Mouse (Mus musculus) ES-Bruce4 (cell line): ENCODE measurements around the gene Vmn1r95. TPM values are rescaled to one million over a fixed set of nuclear protein-coding genes. Genes with fewer than 3 reads are reported as not detected.
"Not testable (repeated sequence)": the region's sequence is repeated elsewhere in the genome, so short reads cannot be mapped to it uniquely, and the experiment has no call there.

Source experiments
- H3K27ac ChIP-seq: 2 replicates; pipeline ENCODE4 v1.5.1; 2012; ENCODE audit warnings: low read length, inconsistent platforms; ENCODE audit not compliant: insufficient read depth
- H3K27me3 ChIP-seq: 2 replicates; pipeline ENCODE4 v1.6.1; 2012; ENCODE audit warnings: mild to moderate bottlenecking, low read length, inconsistent platforms; ENCODE audit not compliant: control insufficient read depth, poor library complexity, insufficient read depth, severe bottlenecking
- H3K36me3 ChIP-seq: 2 replicates; pipeline ENCODE4 v1.6.1; 2012; ENCODE audit warnings: inconsistent platforms, mild to moderate bottlenecking, low read length, moderate library complexity; ENCODE audit not compliant: control insufficient read depth, poor library complexity, insufficient read depth, severe bottlenecking
- H3K4me1 ChIP-seq: one replicate; pipeline ENCODE4 v1.8.1; 2011; ENCODE audit warnings: low read length; ENCODE audit not compliant: control insufficient read depth, insufficient read depth
- H3K4me3 ChIP-seq: 2 replicates; pipeline ENCODE4 v1.5.1; 2011; ENCODE audit warnings: low read depth, mild to moderate bottlenecking, low read length
- H3K9ac ChIP-seq: 2 replicates; pipeline ENCODE4 v1.6.1; 2012; ENCODE audit warnings: low read depth, mild to moderate bottlenecking, inconsistent platforms; ENCODE audit not compliant: poor library complexity, severe bottlenecking
- H3K9me3 ChIP-seq: replicated peaks from 2 replicates; pipeline ENCODE4 v1.6.1; 2012; ENCODE audit warnings: mild to moderate bottlenecking, low read length, inconsistent platforms; ENCODE audit not compliant: control insufficient read depth, poor library complexity, insufficient read depth, severe bottlenecking
- polyA plus RNA-seq: library from polyadenylated mRNA; stranded (reverse); fragments of >200 nt; gene quantifications from 2 replicates; pipeline ENCODE4 v1.2.4, GENCODE M21; 2011; ENCODE audit warnings: low read depth; ENCODE audit not compliant: missing spikeins, insufficient read depth, insufficient read length

Vmn1r95 gene
- polyA plus RNA-seq: not detected in 2 replicates

GRCm38 (mm10) chr7:20193410-20193809 is at the start of gene Vmn1r95:
TSS of gene Vmn1r95 (plus strand) at chr7:20193710.
- not testable (repeated sequence) for H3K27me3 ChIP-seq, H3K36me3 ChIP-seq, H3K4me1 ChIP-seq

GRCm38 (mm10) chr7:20168277-20168676 is 25.2 kb upstream of the Vmn1r95 start, which contains the start of gene Vmn1r94:
TSS of gene Vmn1r94 (minus strand) at chr7:20168377.
- H3K36me3 ChIP-seq, H3K4me1 ChIP-seq, H3K9me3 ChIP-seq, H3K27ac ChIP-seq, H3K27me3 ChIP-seq, H3K4me3 ChIP-seq, H3K9ac ChIP-seq: not testable (repeated sequence)

More at GRCm38 (mm10) chr7:20193410-20193809, at the start of gene Vmn1r95:
- H3K9ac ChIP-seq, H3K9me3 ChIP-seq, H3K4me3 ChIP-seq, H3K27ac ChIP-seq: not testable (repeated sequence)

DNA sequence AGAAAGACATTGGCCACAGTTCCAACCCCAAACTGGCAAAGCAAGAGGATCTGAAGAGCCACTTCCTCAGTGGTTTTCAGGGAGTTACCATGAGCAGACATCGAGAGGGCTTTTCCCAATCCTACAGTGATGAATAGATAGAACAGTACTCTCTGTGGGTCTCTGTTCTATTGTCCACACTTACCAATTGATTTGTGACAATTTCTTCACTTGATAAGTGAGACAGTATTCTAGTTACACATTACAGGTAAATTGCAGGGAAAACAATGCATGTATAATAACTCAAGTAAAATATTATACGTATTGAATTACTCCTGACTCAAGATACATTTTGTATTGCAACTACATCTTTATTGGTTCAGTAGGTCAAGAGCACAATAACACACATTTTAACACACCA is 12.0 kb downstream of the Vmn1r95 start, which contains the start of gene Gm6164:
Gm6164 (minus strand) TSS at position 101 of the 400 bp plus-strand sequence.
- not testable (repeated sequence) for H3K36me3 ChIP-seq, H3K27me3 ChIP-seq, H3K9me3 ChIP-seq, H3K9ac ChIP-seq, H3K4me1 ChIP-seq, H3K27ac ChIP-seq, H3K4me3 ChIP-seq

DNA sequence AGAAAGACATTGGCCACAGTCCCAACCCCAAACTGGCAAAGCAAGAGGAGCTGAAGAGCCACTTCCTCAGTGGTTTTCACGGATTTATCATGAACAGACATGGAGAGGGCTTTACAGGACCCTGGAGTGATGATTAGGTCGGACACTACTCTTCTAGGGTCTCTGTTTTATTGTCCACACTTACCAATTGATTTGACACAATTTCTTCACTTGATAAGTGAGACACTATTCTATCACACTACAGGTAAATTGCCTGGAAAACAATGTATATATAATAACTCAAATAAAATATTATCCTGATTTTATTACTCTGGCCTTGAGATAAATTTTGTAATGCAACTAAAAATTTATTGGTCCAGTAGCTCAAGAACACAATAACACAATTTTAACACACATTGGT is 40.2 kb downstream of the Vmn1r95 start, which contains the start of gene Gm4498:
Gm4498 (minus strand) TSS at position 101 of the 400 bp plus-strand sequence.
- H3K27me3 ChIP-seq, H3K4me1 ChIP-seq, H3K9ac ChIP-seq, H3K4me3 ChIP-seq, H3K27ac ChIP-seq, H3K36me3 ChIP-seq, H3K9me3 ChIP-seq: not testable (repeated sequence)

Other genes starting within 250 kb of the Vmn1r95 start
- gene Igsf23, start 243.0 kb upstream of the Vmn1r95 start, polyA plus RNA-seq: 1.3 and 2.1 TPM in 2 replicates
- 0.21 TPM in 1 of 2 replicates, not detected in the other for gene Ceacam20, start 228.3 kb upstream of the Vmn1r95 start, polyA plus RNA-seq
- gene Nlrp9b, start 202.2 kb upstream of the Vmn1r95 start, polyA plus RNA-seq: 0.30 and 0.33 TPM in 2 replicates
- gene Vmn1r91, start 94.0 kb upstream of the Vmn1r95 start, polyA plus RNA-seq: not detected in 2 replicates
- gene Gm16442, start 71.1 kb upstream of the Vmn1r95 start, polyA plus RNA-seq: not detected in 2 replicates
- not detected in 2 replicates for gene Vmn1r93, start 54.6 kb upstream of the Vmn1r95 start, polyA plus RNA-seq
- gene Vmn1r94, start 25.3 kb upstream of the Vmn1r95 start, polyA plus RNA-seq: not detected in 2 replicates
- not detected in 2 replicates for gene Gm6164, start 11.9 kb downstream of the Vmn1r95 start, polyA plus RNA-seq
- not detected in 2 replicates for gene Gm4498, start 40.1 kb downstream of the Vmn1r95 start, polyA plus RNA-seq
- not detected in 2 replicates for gene Gm5890, start 69.1 kb downstream of the Vmn1r95 start, polyA plus RNA-seq
- gene Gm4133, start 140.4 kb downstream of the Vmn1r95 start, polyA plus RNA-seq: not detected in 2 replicates
- not detected in 2 replicates for gene Gm5728, start 181.7 kb downstream of the Vmn1r95 start, polyA plus RNA-seq
- not detected in 2 replicates for gene Vmn1r100, start 224.2 kb downstream of the Vmn1r95 start, polyA plus RNA-seq
- gene Vmn1r101, start 248.9 kb downstream of the Vmn1r95 start, polyA plus RNA-seq: not detected in 2 replicates